Mouse (Mus musculus) spleen, adult 2 months (tissue): Measurements from ENCODE around the gene Slc25a34.

Source experiments
- CTCF ChIP-seq: fragments of 200-500 bp; IDR thresholded peaks from 2 replicates; pipeline ENCODE4 v1.5.1; 2011; ENCODE audit warnings: mild to moderate bottlenecking, inconsistent platforms; ENCODE audit not compliant: insufficient read depth, insufficient read length, insufficient replicate concordance; ENCODE audit errors: extremely low read depth
- POLR2A ChIP-seq: fragments of 200-500 bp; IDR thresholded peaks from 2 replicates; pipeline ENCODE4 v1.6.1; 2011; ENCODE audit warnings: low read depth, low read length, inconsistent platforms

GRCm38 (mm10) chr4:141625774-141626550, 2.3 kb upstream of the Slc25a34 start:
- TF ChIP-seq POLR2A (no peak), CTCF (no peak)
